Mouse (Mus musculus): ENCODE results near the gene Cfap69. TPM values are rescaled to one million over a fixed set of nuclear protein-coding genes. Genes with fewer than 3 reads are reported as not detected.

Gene Cfap69
- polyA plus RNA-seq, 1 experiment = 4.3 TPM

DNA sequence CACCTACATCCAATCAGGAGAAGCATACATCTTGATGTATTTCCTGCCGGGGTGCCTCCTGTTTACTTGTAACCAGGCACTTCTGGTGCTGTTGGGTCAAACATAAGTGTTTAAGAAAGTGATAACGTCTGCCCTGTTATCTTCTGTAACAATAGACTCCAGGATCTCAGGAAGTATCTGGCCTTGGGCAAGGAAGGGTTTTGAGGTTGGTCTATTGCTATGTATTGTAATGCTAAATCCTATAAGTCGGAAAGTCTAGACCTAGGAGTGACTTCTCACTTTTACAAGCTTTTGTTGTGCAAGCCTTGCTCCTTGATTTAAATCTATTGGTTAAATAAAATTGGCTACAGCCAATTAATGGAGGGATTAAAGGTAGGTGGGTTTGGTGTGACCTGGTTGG lies 34.8 kb upstream of the Cfap69 start:
- Histone ChIP-seq H3K27me3 (ENCODE audit: control insufficient read depth, insufficient read depth, insufficient read length) (no peaks in the 10 kb centered on the region), H3K4me3 (ENCODE audit: insufficient read depth, poor library complexity, severe bottlenecking) (no peak overlapping the region), H3ac (ENCODE audit: control insufficient read depth, insufficient read length, low read depth) (no peak overlapping the region), H3K79me2 (ENCODE audit: control insufficient read depth, insufficient read depth) (no peaks in the 10 kb centered on the region), H3K36me3 (ENCODE audit: control insufficient read depth, insufficient read depth) (no peaks in the 10 kb centered on the region), H3K79me3 (ENCODE audit: low read depth) (no peaks in the 10 kb centered on the region)
- no peak for TF ChIP-seq MYOG (IDR thresholded peaks at IDR 0.05; ENCODE audit: control insufficient read depth, extremely low read depth, insufficient read length)
- no peak for TF ChIP-seq CTCF (IDR thresholded peaks at IDR 0.05; ENCODE audit: control insufficient read depth, insufficient read depth, insufficient read length)
- no peak for TF ChIP-seq FOSL1 (IDR thresholded peaks at IDR 0.05; ENCODE audit: insufficient read depth, low read length, poor library complexity, severe bottlenecking)
- no peak for TF ChIP-seq MAX (IDR thresholded peaks at IDR 0.05)

DNA sequence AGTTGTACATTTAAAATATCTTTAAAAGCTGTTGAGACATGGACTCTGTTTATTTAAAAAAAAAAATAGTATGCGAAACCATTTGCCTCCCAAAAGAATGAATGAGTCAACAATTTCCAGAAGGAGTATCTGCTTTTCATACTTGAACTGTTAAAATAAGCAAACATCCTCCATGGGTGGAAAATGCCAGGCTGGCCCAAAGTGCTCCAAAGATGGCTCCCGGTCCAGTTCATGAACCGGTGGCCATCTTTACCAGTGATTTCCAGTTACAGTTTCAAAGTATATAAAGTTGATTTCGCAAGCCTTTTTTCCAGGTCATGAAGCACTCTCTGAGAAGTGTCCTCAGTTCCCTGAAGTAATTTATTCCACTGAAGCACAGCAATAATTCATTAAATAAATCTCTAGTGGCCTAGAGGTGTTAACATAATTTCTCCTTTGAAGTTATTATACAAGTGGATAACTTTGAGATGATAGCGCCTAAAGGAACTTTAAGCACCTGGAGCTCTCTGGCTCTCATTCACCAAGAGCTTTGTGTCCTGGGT lies 31.4 kb upstream of the Cfap69 start:
- H3K79me3 ChIP-seq (ENCODE audit: low read depth) = peaks cover 29% of the 10 kb centered on the region
- peaks cover 33% of the 10 kb centered on the region for H3K79me2 ChIP-seq (ENCODE audit: control insufficient read depth, insufficient read depth)
- no peak for TF ChIP-seq MYOD1 (IDR thresholded peaks at IDR 0.05; ENCODE audit: control insufficient read depth, insufficient read length, low read depth)
- no peak for TF ChIP-seq USF1 (IDR thresholded peaks at IDR 0.05; ENCODE audit: low read depth)
- TF ChIP-seq CTCF (IDR thresholded peaks at IDR 0.05; ENCODE audit: control insufficient read depth, insufficient read depth, insufficient read length) = no peak
- no peak for TF ChIP-seq FOSL1 (IDR thresholded peaks at IDR 0.05; ENCODE audit: insufficient read depth, low read length, poor library complexity, severe bottlenecking)
- TF ChIP-seq MAX (IDR thresholded peaks at IDR 0.05) = no peak
- peak; percentile 37 for TF ChIP-seq CEBPB (IDR thresholded peaks at IDR 0.05; ENCODE audit: low read depth)
- no peak for TF ChIP-seq MYOG (IDR thresholded peaks at IDR 0.05; ENCODE audit: control insufficient read depth, extremely low read depth, insufficient read length)
- no peak overlapping the region for H3ac ChIP-seq (ENCODE audit: control insufficient read depth, insufficient read length, low read depth)
- no peaks in the 10 kb centered on the region for H3K27me3 ChIP-seq (ENCODE audit: control insufficient read depth, insufficient read depth, insufficient read length)
- H3K36me3 ChIP-seq (ENCODE audit: control insufficient read depth, insufficient read depth) = no peaks in the 10 kb centered on the region
- no peak overlapping the region for H3K4me3 ChIP-seq (ENCODE audit: insufficient read depth, poor library complexity, severe bottlenecking)

DNA sequence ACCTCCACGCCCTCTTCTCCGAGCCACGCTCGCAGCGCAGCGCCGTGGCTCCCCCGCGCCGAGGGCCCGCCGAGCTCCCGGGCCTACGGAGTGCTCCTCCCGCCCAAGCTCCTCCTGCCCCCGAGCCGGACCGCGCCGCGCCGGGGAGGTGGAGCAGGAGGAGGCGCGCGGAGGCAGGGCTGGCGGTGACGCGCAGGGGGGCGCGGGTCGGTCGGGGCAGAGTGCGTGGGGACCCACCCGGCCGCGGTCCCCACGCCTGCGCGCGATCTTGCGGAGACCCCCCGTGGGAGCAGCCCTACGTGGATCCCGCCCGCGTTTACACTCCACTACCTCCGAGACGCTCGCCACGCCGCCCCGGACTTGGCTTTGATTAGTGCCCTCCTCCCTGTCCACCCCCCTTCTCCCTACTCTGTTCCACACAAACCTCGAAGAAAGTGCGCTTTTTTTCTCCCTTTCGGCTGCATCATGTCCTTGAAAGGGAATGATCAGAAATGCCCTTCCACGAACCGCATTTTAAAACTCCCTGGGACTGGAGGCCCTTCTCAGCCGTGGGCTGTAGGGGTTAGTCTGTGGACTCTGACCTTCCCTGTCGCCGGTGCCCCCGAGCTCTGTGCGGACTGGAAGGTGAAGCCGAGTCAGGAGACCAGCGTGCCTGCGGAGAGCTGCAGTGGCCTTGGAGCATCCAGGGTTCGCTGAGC lies 30.1 kb upstream of the Cfap69 start, which contains the start of gene Steap2:
TSS of gene Steap2 (minus strand) at position 623 of the 698 bp plus-strand sequence.
- H3K36me3 ChIP-seq (ENCODE audit: control insufficient read depth, insufficient read depth) = no peaks in the 10 kb centered on the region
- H3K4me3 ChIP-seq (ENCODE audit: insufficient read depth, poor library complexity, severe bottlenecking) = peak within 1 kb of the TSS; percentile 59
- TF ChIP-seq FOSL1 (IDR thresholded peaks at IDR 0.05; ENCODE audit: insufficient read depth, low read length, poor library complexity, severe bottlenecking) = no peak
- TF ChIP-seq CEBPB (IDR thresholded peaks at IDR 0.05; ENCODE audit: low read depth) = no peak
- no peak for TF ChIP-seq MAX (IDR thresholded peaks at IDR 0.05)
- TF ChIP-seq MYOD1 (IDR thresholded peaks at IDR 0.05; ENCODE audit: control insufficient read depth, insufficient read length, low read depth) = no peak
- TF ChIP-seq CTCF (IDR thresholded peaks at IDR 0.05; ENCODE audit: control insufficient read depth, insufficient read depth, insufficient read length) = no peak
- no peak for TF ChIP-seq MYOG (IDR thresholded peaks at IDR 0.05; ENCODE audit: control insufficient read depth, extremely low read depth, insufficient read length)
- TF ChIP-seq USF1 (IDR thresholded peaks at IDR 0.05; ENCODE audit: low read depth) = no peak
- H3K27me3 ChIP-seq (ENCODE audit: control insufficient read depth, insufficient read depth, insufficient read length) = no peaks in the 10 kb centered on the region
- peaks cover 47% of the 10 kb centered on the region for H3K79me2 ChIP-seq (ENCODE audit: control insufficient read depth, insufficient read depth)
- H3K79me3 ChIP-seq (ENCODE audit: low read depth) = peaks cover 38% of the 10 kb centered on the region
- peak within 1 kb of the TSS; percentile 66 for H3ac ChIP-seq (ENCODE audit: control insufficient read depth, insufficient read length, low read depth)

DNA sequence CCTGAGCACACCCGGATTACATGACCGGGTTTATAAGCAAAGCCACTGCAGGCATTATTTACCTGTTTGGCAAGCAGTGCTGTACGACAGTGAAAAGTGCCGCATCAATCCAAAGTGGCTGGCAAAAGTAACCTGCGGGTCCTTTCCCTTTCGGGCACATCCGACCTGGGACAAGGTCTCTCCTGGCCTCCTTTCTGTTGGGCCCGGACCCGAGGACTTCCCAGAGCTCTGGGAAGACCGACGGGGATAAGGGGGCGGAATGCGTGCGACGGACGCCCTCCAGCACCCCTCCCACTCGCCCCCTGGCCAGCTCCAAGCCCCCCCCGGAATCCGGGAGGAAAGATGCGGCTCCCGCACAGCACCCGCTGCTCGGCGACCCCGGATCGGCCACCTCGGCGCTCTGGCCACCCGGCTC lies 29.5 kb upstream of the Cfap69 start:
- Histone ChIP-seq H3K79me3 (ENCODE audit: low read depth) (peaks cover 40% of the 10 kb centered on the region), H3K36me3 (ENCODE audit: control insufficient read depth, insufficient read depth) (no peaks in the 10 kb centered on the region), H3K4me3 (ENCODE audit: insufficient read depth, poor library complexity, severe bottlenecking) (peak overlapping the region; percentile 59), H3K79me2 (ENCODE audit: control insufficient read depth, insufficient read depth) (peaks cover 49% of the 10 kb centered on the region), H3ac (ENCODE audit: control insufficient read depth, insufficient read length, low read depth) (peak overlapping the region; percentile 66), H3K27me3 (ENCODE audit: control insufficient read depth, insufficient read depth, insufficient read length) (no peaks in the 10 kb centered on the region)
- TF ChIP-seq FOSL1 (IDR thresholded peaks at IDR 0.05; ENCODE audit: insufficient read depth, low read length, poor library complexity, severe bottlenecking) = no peak
- no peak for TF ChIP-seq CEBPB (IDR thresholded peaks at IDR 0.05; ENCODE audit: low read depth)
- no peak for TF ChIP-seq CTCF (IDR thresholded peaks at IDR 0.05; ENCODE audit: control insufficient read depth, insufficient read depth, insufficient read length)
- no peak for TF ChIP-seq USF1 (IDR thresholded peaks at IDR 0.05; ENCODE audit: low read depth)
- no peak for TF ChIP-seq MYOG (IDR thresholded peaks at IDR 0.05; ENCODE audit: control insufficient read depth, extremely low read depth, insufficient read length)

DNA sequence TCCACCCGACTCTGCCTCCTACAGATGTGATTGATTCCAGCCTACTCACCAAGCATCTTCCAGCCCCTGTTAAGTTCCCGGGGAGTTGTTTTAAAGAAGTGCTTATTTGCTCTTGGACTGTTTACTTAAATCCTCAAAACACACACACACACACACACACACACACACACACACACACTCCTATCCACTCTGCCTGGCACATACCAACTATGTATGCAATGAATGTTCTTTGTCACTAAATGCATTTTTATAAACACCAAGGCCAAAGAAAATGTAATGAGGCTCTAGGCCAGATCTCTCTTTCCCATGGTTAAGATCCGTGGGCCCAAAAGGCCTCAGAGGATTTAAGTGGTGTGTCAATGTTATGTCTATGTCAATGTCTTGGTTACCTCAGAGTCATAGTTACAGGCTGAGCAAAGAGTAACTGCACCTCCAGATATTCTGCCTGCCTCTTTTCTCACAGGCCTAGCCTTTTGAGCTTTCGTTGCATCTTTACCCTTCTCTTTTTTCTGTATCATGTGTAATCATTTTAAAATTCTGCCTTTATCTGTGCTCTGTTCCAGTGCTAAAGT lies 28.2 kb upstream of the Cfap69 start:
- peak overlapping the region; percentile 59 for H3K4me3 ChIP-seq (ENCODE audit: insufficient read depth, poor library complexity, severe bottlenecking)
- H3ac ChIP-seq (ENCODE audit: control insufficient read depth, insufficient read length, low read depth) = no peak overlapping the region
- no peaks in the 10 kb centered on the region for H3K27me3 ChIP-seq (ENCODE audit: control insufficient read depth, insufficient read depth, insufficient read length)
- no peak for TF ChIP-seq MYOG (IDR thresholded peaks at IDR 0.05; ENCODE audit: control insufficient read depth, extremely low read depth, insufficient read length)
- TF ChIP-seq CEBPB (IDR thresholded peaks at IDR 0.05; ENCODE audit: low read depth) = no peak
- TF ChIP-seq MAX (IDR thresholded peaks at IDR 0.05) = no peak
- no peak for TF ChIP-seq FOSL1 (IDR thresholded peaks at IDR 0.05; ENCODE audit: insufficient read depth, low read length, poor library complexity, severe bottlenecking)
- no peak for TF ChIP-seq USF1 (IDR thresholded peaks at IDR 0.05; ENCODE audit: low read depth)
- TF ChIP-seq CTCF (IDR thresholded peaks at IDR 0.05; ENCODE audit: control insufficient read depth, insufficient read depth, insufficient read length) = no peak
- no peak for TF ChIP-seq MYOD1 (IDR thresholded peaks at IDR 0.05; ENCODE audit: control insufficient read depth, insufficient read length, low read depth)
- peaks cover 46% of the 10 kb centered on the region for H3K79me3 ChIP-seq (ENCODE audit: low read depth)
- peaks cover 61% of the 10 kb centered on the region for H3K79me2 ChIP-seq (ENCODE audit: control insufficient read depth, insufficient read depth)
- no peaks in the 10 kb centered on the region for H3K36me3 ChIP-seq (ENCODE audit: control insufficient read depth, insufficient read depth)
